Mouse (Mus musculus) embryo, embryonic 10.5 days (tissue): Measurements from ENCODE around the gene Agpat4.

ENCODE experiments used
- DNase-seq: peaks from one replicate; pipeline ENCODE4 v3.0.0-alpha.2; 2015; ENCODE audit warnings: low spot score

The Agpat4 gene

GRCm38 (mm10) chr17:12118561-12118925, at the start of gene Agpat4:
Agpat4 (plus strand) TSS chr17:12118704.
- DNase-seq, result peak; percentile 78

- peak; percentile 51 for DNase-seq
These were observed 41.7 kb upstream of the Agpat4 start for GRCm38 (mm10) chr17:12076816-12077215.

GRCm38 (mm10) chr17:12080656-12081495, 37.6 kb upstream of the Agpat4 start:
- DNase-seq, result no peak

GRCm38 (mm10) chr17:12082201-12082600, 36.3 kb upstream of the Agpat4 start:
- no peak for DNase-seq

GRCm38 (mm10) chr17:12090261-12090927, 28.1 kb upstream of the Agpat4 start:
- DNase-seq, result no peak

- DNase-seq, result no peak
These were observed 25.5 kb upstream of the Agpat4 start for GRCm38 (mm10) chr17:12092901-12093564.

GRCm38 (mm10) chr17:12094016-12094415, 24.5 kb upstream of the Agpat4 start:
- no peak for DNase-seq

GRCm38 (mm10) chr17:12094827-12095590, 23.5 kb upstream of the Agpat4 start:
- DNase-seq, result no peak

- DNase-seq, result no peak
These were observed 19.1 kb upstream of the Agpat4 start for GRCm38 (mm10) chr17:12099415-12099814.

- DNase-seq, result no peak
These were observed 16.2 kb upstream of the Agpat4 start for GRCm38 (mm10) chr17:12102326-12102725.

- peak; percentile 14 for DNase-seq
These were observed 14.7 kb upstream of the Agpat4 start for GRCm38 (mm10) chr17:12103781-12104180.

GRCm38 (mm10) chr17:12104245-12104644, 14.3 kb upstream of the Agpat4 start:
- no peak for DNase-seq

GRCm38 (mm10) chr17:12104690-12105089, 13.8 kb upstream of the Agpat4 start:
- no peak for DNase-seq

GRCm38 (mm10) chr17:12106255-12106654, 12.2 kb upstream of the Agpat4 start:
- DNase-seq, result no peak

GRCm38 (mm10) chr17:12113626-12114025, 4.9 kb upstream of the Agpat4 start:
- DNase-seq, result no peak

GRCm38 (mm10) chr17:12115086-12115485, 3.4 kb upstream of the Agpat4 start:
- DNase-seq, result no peak

GRCm38 (mm10) chr17:12118131-12118530, 373 bp upstream of the Agpat4 start:
- DNase-seq, result peak; percentile 44

GRCm38 (mm10) chr17:12118926-12119641, 580 bp downstream of the Agpat4 start:
- peak; percentile 96 for DNase-seq

- DNase-seq, result peak; percentile 88
These were observed 1.2 kb downstream of the Agpat4 start for GRCm38 (mm10) chr17:12119675-12120074.

GRCm38 (mm10) chr17:12120268-12120667, 1.8 kb downstream of the Agpat4 start:
- peak; percentile 24 for DNase-seq

- DNase-seq, result no peak
These were observed 2.8 kb downstream of the Agpat4 start for GRCm38 (mm10) chr17:12121226-12121794.
